Mouse (Mus musculus): Measurements from ENCODE around the gene Cyp4x1.
A peak's percentile ranks its signal among the peaks of the same experiment; 100 is the strongest.

The Cyp4x1 gene

DNA sequence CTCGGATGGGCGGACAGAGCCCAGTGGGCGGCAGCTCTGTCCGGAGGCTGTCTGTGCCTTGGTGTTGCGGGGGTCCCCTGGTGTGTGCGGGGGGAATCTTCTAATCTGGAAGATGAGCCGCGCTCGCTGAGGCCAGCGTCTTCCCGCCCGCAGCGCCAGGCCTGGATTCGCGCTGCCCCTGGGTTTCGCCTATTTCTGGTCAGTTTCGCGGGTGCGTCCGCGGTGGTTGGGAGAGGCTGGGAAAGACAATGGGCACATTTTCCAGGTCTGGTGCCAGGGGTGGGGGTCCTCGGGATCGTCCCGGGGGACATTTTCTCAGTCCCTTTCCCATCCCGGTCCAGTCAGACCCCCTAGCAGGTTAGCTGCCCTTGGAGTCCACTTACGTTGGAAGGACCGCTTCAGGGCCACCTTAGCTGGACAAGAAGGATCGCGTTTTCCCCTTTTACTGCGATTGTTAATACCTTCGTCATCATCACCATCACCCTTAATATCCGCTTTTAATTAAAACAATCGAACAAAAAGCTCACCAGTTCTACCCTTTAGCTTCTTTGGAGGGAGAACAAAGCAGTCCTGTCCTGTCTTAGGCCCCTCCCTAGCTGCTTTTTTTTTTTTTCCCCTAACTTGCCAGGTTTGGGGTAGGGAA, 76.3 kb downstream of the Cyp4x1 start:
- DNase-seq (ENCODE audit: low read depth, low spot score) = no peak

GRCm38 (mm10) chr4:115056921-115057673, 77.0 kb downstream of the Cyp4x1 start:
- peak; percentile 54 for DNase-seq (ENCODE audit: low read depth, low spot score)

DNA sequence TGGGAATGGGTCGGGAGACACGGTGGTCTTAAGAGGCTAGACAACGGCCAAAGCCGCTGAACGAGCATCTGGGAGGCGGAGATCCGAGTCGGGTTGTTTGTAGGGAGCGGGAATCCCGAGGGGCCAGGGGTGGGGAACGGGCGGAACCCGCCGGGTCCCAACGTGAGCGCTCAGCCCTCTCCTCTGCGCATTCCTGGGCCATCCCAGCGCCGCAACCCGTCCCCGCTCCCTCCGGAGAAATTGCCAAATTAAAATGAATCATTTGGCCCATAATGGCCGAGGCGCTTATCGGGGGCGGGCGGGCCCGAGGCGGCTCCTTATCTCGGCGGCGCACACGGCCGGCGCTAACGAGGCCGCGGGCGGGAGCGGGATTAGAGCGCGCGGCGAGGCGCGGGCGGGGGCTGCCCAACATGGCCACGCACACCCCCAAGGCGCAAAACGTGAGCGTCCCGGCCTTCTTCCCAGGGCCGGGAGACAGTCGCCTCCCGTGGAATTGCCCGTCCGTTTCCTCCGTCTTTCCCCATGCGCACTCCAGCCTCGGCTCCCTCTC, 77.6 kb downstream of the Cyp4x1 start, which contains the start of gene Tal1:
Tal1 (plus strand) TSS at position 56 of the 550 bp plus-strand sequence.
- DNase-seq (ENCODE audit: low read depth, low spot score) = peak; percentile 43
